Mouse (Mus musculus) MEL (cell line): ENCODE data around the gene Avl9. TPM values are rescaled to one million over a fixed set of nuclear protein-coding genes. Genes with fewer than 3 reads are reported as not detected.

Experiments used
- DNase-seq: peaks from one replicate; pipeline ENCODE4 v3.0.0; 2011; ENCODE audit warnings: low read depth, low spot score
- H3K27ac ChIP-seq: 2 replicates; pipeline ENCODE4 v1.5.1; 2012; ENCODE audit warnings: low read depth, mild to moderate bottlenecking, control low read depth, low read length, moderate library complexity; ENCODE audit not compliant: control insufficient read depth
- H3K27me3 ChIP-seq, 2 experiments: fragments of 150-350 bp in 1 of 2; sonication (generic) in 1 of 2; 2 replicates each; pipeline ENCODE4 v1.6.1; 2012; ENCODE audit warnings: low read length in 2 of 2, mild to moderate bottlenecking in 2 of 2, improper control_type of control experiment in 1 of 2, moderate library complexity in 1 of 2; ENCODE audit not compliant: insufficient read depth in 2 of 2, control insufficient read depth in 1 of 2
- H3K36me3 ChIP-seq, 2 experiments: 2 replicates each; pipeline ENCODE4 v1.6.1; 2012 to 2014; ENCODE audit warnings: low read length in 2 of 2, improper control_type of control experiment in 1 of 2, inconsistent platforms in 1 of 2, mild to moderate bottlenecking in 1 of 2; ENCODE audit not compliant: insufficient read depth in 2 of 2, control insufficient read depth in 1 of 2
- H3K4me1 ChIP-seq, 2 experiments: fragments of 150-350 bp in 1 of 2; sonication (generic) in 1 of 2; 2 replicates each; pipeline ENCODE4 v1.6.1; 2012; ENCODE audit warnings: low read length in 2 of 2, improper control_type of control experiment in 1 of 2, mild to moderate bottlenecking in 1 of 2; ENCODE audit not compliant: insufficient read depth in 2 of 2, control insufficient read depth in 1 of 2
- H3K4me3 ChIP-seq, 2 experiments: fragments of 150-350 bp in 1 of 2; sonication (generic) in 1 of 2; 2 replicates each; pipeline ENCODE4 v1.5.1; 2012; ENCODE audit warnings: low read depth in 2 of 2, low read length in 2 of 2, mild to moderate bottlenecking in 2 of 2, moderate library complexity in 2 of 2, control low read depth in 1 of 2, improper control_type of control experiment in 1 of 2; ENCODE audit not compliant: control insufficient read depth in 1 of 2, insufficient read depth in 1 of 2
- H3K79me2 ChIP-seq: 2 replicates; pipeline ENCODE4 v1.6.1; 2012; ENCODE audit warnings: mild to moderate bottlenecking, low read length, moderate library complexity; ENCODE audit not compliant: control insufficient read depth, poor library complexity, insufficient read depth
- H3K9ac ChIP-seq: 2 replicates; pipeline ENCODE4 v1.6.1; 2012; ENCODE audit warnings: low read depth, mild to moderate bottlenecking, control low read depth, low read length, moderate library complexity; ENCODE audit not compliant: control insufficient read depth, poor library complexity, severe bottlenecking
- H3K9me3 ChIP-seq: fragments of 150-350 bp; sonication (generic); replicated peaks from 2 replicates; pipeline ENCODE4 v1.6.1; 2012; ENCODE audit warnings: mild to moderate bottlenecking, low read length, improper control_type of control experiment, moderate library complexity; ENCODE audit not compliant: insufficient read depth
- BHLHE40 ChIP-seq: IDR thresholded peaks from 2 replicates; pipeline ENCODE4 v1.6.1; 2012; ENCODE audit warnings: low read depth, mild to moderate bottlenecking, inconsistent platforms, low read length, improper control_type of control experiment, borderline replicate concordance
- CHD1 ChIP-seq: IDR thresholded peaks from 2 replicates; pipeline ENCODE4 v1.6.1; 2012; ENCODE audit warnings: low read depth, mild to moderate bottlenecking, inconsistent platforms, low read length, improper control_type of control experiment
- CHD2 ChIP-seq: IDR thresholded peaks from 2 replicates; pipeline ENCODE4 v1.6.1; 2011; ENCODE audit warnings: low read length, improper control_type of control experiment
- CTCF ChIP-seq, 3 experiments: IDR thresholded peaks in 2 of 3; conservative IDR thresholded peaks in 1 of 3; 2 replicates each; pipeline ENCODE4 v1.5.1; 2011 to 2012; ENCODE audit warnings: low read length in 3 of 3, low read depth in 2 of 3, mild to moderate bottlenecking in 2 of 3, improper control_type of control experiment in 1 of 3, inconsistent platforms in 1 of 3, mixed read lengths in 1 of 3, moderate library complexity in 1 of 3; ENCODE audit not compliant: control insufficient read depth in 1 of 3, insufficient read depth in 1 of 3, poor library complexity in 1 of 3, severe bottlenecking in 1 of 3
- E2F4 ChIP-seq: IDR thresholded peaks from 2 replicates; pipeline ENCODE4 v1.6.1; 2011; ENCODE audit warnings: low read depth, low read length, improper control_type of control experiment, borderline replicate concordance
- ELF1 ChIP-seq: IDR thresholded peaks from 2 replicates; pipeline ENCODE4 v1.6.1; 2014; ENCODE audit warnings: low read depth, mild to moderate bottlenecking, inconsistent platforms, low read length, improper control_type of control experiment, moderate library complexity
- GABPA ChIP-seq: IDR thresholded peaks from 2 replicates; pipeline ENCODE4 v1.6.1; 2012; ENCODE audit warnings: low read depth, mild to moderate bottlenecking, inconsistent platforms, low read length, improper control_type of control experiment, moderate library complexity
- JUND ChIP-seq: IDR thresholded peaks from 2 replicates; pipeline ENCODE4 v1.6.1; 2011; ENCODE audit warnings: low read depth, mild to moderate bottlenecking, improper control_type of control experiment, low read length
- MAX ChIP-seq: IDR thresholded peaks from 2 replicates; pipeline ENCODE4 v1.6.1; 2011; ENCODE audit warnings: low read length, improper control_type of control experiment
- MEF2A ChIP-seq: IDR thresholded peaks from 2 replicates; pipeline ENCODE4 v1.6.1; 2014; ENCODE audit warnings: low read depth, mild to moderate bottlenecking, inconsistent platforms, low read length, improper control_type of control experiment; ENCODE audit not compliant: poor library complexity, insufficient replicate concordance, severe bottlenecking; ENCODE audit errors: extremely low read depth
- MYB ChIP-seq: IDR thresholded peaks from 2 replicates; pipeline ENCODE4 v1.6.1; 2011; ENCODE audit warnings: mild to moderate bottlenecking, low read depth, low read length, improper control_type of control experiment
- NELFE ChIP-seq: IDR thresholded peaks from 2 replicates; pipeline ENCODE4 v1.6.1; 2011; ENCODE audit warnings: low read depth, low read length, improper control_type of control experiment
- NRF1 ChIP-seq: IDR thresholded peaks from 2 replicates; pipeline ENCODE4 v1.6.1; 2014; ENCODE audit warnings: low read depth, mild to moderate bottlenecking, inconsistent platforms, low read length, improper control_type of control experiment, moderate library complexity; ENCODE audit not compliant: poor library complexity, insufficient read depth, severe bottlenecking
- POLR2A ChIP-seq, 2 experiments: IDR thresholded peaks; 2 replicates each; pipeline ENCODE4 v1.6.1; 2011 to 2012; ENCODE audit warnings: low read length in 2 of 2, mild to moderate bottlenecking in 2 of 2, control low read depth in 1 of 2, improper control_type of control experiment in 1 of 2, low read depth in 1 of 2, moderate library complexity in 1 of 2; ENCODE audit not compliant: control insufficient read depth in 1 of 2, insufficient read depth in 1 of 2, poor library complexity in 1 of 2
- POLR2AphosphoS2 ChIP-seq: IDR thresholded peaks from 2 replicates; pipeline ENCODE4 v1.6.1; 2011; ENCODE audit warnings: low read length, improper control_type of control experiment
- POLR2AphosphoS5 ChIP-seq: IDR thresholded peaks from 2 replicates; pipeline ENCODE4 v1.6.1; 2012; ENCODE audit warnings: low read depth, borderline replicate concordance, mild to moderate bottlenecking, inconsistent platforms, low read length, moderate library complexity, mixed read lengths
- RCOR1 ChIP-seq: IDR thresholded peaks from 2 replicates; pipeline ENCODE4 v1.6.1; 2012; ENCODE audit warnings: low read depth, mild to moderate bottlenecking, inconsistent platforms, low read length, improper control_type of control experiment
- TBP ChIP-seq: IDR thresholded peaks from 2 replicates; pipeline ENCODE4 v1.8.0; 2011; ENCODE audit warnings: low read depth, low read length, improper control_type of control experiment
- TCF12 ChIP-seq: IDR thresholded peaks from 2 replicates; pipeline ENCODE4 v1.6.1; 2014; ENCODE audit warnings: low read depth, mild to moderate bottlenecking, inconsistent platforms, low read length, improper control_type of control experiment, moderate library complexity
- USF1 ChIP-seq: IDR thresholded peaks from 2 replicates; pipeline ENCODE4 v1.6.1; 2014; ENCODE audit warnings: low read depth, mild to moderate bottlenecking, inconsistent platforms, low read length, improper control_type of control experiment, moderate library complexity
- ZC3H11A ChIP-seq: IDR thresholded peaks from 2 replicates; pipeline ENCODE4 v1.6.1; 2012; ENCODE audit warnings: low read depth, mild to moderate bottlenecking, inconsistent platforms, low read length, improper control_type of control experiment
- ZKSCAN1 ChIP-seq: IDR thresholded peaks from 2 replicates; pipeline ENCODE4 v1.6.1; 2012; ENCODE audit warnings: low read depth, mild to moderate bottlenecking, inconsistent platforms, low read length, improper control_type of control experiment, moderate library complexity
- ZNF384 ChIP-seq: IDR thresholded peaks from 2 replicates; pipeline ENCODE4 v1.6.1; 2012; ENCODE audit warnings: low read depth, mild to moderate bottlenecking, inconsistent platforms, low read length, improper control_type of control experiment
- polyA plus RNA-seq, 2 experiments: library from polyadenylated mRNA; stranded (reverse) in 1 of 2; unstranded in 1 of 2; fragments of >175 nt in 1 of 2; fragments of >200 nt in 1 of 2; gene quantifications; 2 replicates each; pipeline versions ENCODE4 v1.2.1 to v1.2.4; 2012; ENCODE audit warnings: low replicate concordance in 2 of 2, low read depth in 1 of 2; ENCODE audit not compliant: insufficient read length in 2 of 2, insufficient read depth in 1 of 2, missing spikeins in 1 of 2
- total RNA-seq: library from RNA; depleted of rRNA; stranded (reverse); fragments of 300-350 nt; gene quantifications from 2 replicates; pipeline ENCODE4 v1.2.3, GENCODE M21; 2012

Gene Avl9
- total and polyA plus RNA-seq, 3 experiments, result 7.7 to 7.9 TPM; not detected in 1

DNA sequence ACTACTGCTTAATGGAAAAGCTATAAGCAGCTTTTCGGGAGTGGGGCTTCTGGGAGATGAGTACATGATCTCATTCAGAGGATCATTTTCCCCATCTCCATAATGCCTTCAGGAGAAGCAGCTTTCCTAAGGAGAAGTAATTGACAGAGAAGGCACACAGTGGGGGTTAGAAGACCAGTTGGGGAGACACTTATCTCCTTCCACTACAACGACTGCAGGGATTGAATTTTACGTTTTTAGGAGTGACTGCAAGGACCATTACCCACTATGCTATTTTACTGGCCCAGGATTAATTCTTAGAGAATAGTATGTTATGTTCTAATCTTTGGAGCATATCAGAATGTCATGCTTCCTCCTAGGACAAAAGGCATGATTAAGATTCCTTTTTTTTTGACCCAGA lies 6.2 kb downstream of the Avl9 start:
- DNase-seq, result no peak
- H3K79me2 ChIP-seq, result peaks cover 4% of the 10 kb centered on the region
- H3K4me3 ChIP-seq, result no peak overlapping the region
- H3K9me3 ChIP-seq, result no peaks in the 10 kb centered on the region
- H3K9ac ChIP-seq, result no peak overlapping the region
- no peak overlapping the region for H3K27ac ChIP-seq
- no peaks in the 10 kb centered on the region for H3K27me3 ChIP-seq
- TF ChIP-seq JUND (no peak), TBP (no peak), MYB (no peak), TCF12 (no peak), POLR2AphosphoS2 (no peak)
- H3K36me3 ChIP-seq, result peaks cover 13 to 21% of the 10 kb centered on the region in 2 experiments
- H3K4me1 ChIP-seq, result peaks cover 3 to 17% of the 10 kb centered on the region in 2 experiments

DNA sequence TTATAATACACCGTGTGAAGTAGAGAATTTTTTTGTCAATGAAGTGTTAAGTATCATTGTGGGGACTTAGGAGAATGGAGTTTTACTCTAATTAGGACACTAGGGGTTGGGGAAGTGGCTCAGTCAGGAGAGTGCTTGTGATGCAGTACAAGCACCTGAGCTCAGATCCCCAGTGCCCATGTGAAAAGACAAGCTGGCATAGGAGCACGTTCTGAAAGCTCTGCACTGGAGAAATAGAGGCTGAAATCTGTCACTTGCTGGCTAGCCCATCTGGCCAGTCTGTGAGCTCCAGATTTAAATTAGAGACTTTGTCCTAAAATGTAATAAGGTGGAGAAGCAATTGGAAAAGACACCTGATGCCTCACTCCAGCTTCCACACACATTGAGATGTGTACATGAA lies 17.8 kb downstream of the Avl9 start:
- H3K4me3 ChIP-seq, result no peak overlapping the region
- peaks cover 3 to 4% of the 10 kb centered on the region in 2 experiments; a peak in 3 of 4 replicates for H3K4me1 ChIP-seq
- H3K9ac ChIP-seq, result no peak overlapping the region
- DNase-seq, result no peak
- TF ChIP-seq MAX (no peak), MEF2A (no peak), BHLHE40 (no peak), USF1 (no peak), CHD1 (no peak), ZC3H11A (no peak), CTCF (IDR thresholded peaks at IDR 0.05 in 2 of 3, conservative IDR thresholded peaks at IDR 0.05 in 1 of 3; ENCODE audit: control insufficient read depth in 1 of 3, insufficient read depth in 1 of 3, low read depth in 2 of 3, low read length in 3 of 3, poor library complexity in 1 of 3, severe bottlenecking in 1 of 3) (no peak), GABPA (no peak), ZKSCAN1 (no peak), JUND (no peak), E2F4 (no peak), ZNF384 (no peak), POLR2AphosphoS5 (no peak), NELFE (no peak), NRF1 (no peak), RCOR1 (no peak), CHD2 (no peak), POLR2A (IDR thresholded peaks at IDR 0.05; ENCODE audit: control insufficient read depth in 1 of 2, insufficient read depth in 1 of 2, low read depth in 1 of 2, low read length in 2 of 2, poor library complexity in 1 of 2) (no peak), ELF1 (no peak)
- H3K27ac ChIP-seq, result no peak overlapping the region
- no peaks in the 10 kb centered on the region for H3K9me3 ChIP-seq
- peaks cover 8 to 17% of the 10 kb centered on the region in 2 experiments for H3K36me3 ChIP-seq
- H3K79me2 ChIP-seq, result no peaks in the 10 kb centered on the region
- no peaks in the 10 kb centered on the region for H3K27me3 ChIP-seq
